Mouse (Mus musculus): ENCODE results near the gene Bcl2l13.

- TF ChIP-seq POLR2A (IDR thresholded peaks at IDR 0.05; ENCODE audit: control insufficient read depth in 1 of 2, insufficient read depth in 1 of 2, low read depth in 1 of 2, low read length in 2 of 2, poor library complexity in 1 of 2) (no peak), USF1 (IDR thresholded peaks at IDR 0.05; ENCODE audit: low read depth, low read length) (no peak), MAX (IDR thresholded peaks at IDR 0.05; ENCODE audit: low read length) (no peak), HCFC1 (IDR thresholded peaks at IDR 0.05; ENCODE audit: low read depth, low read length) (no peak)
These were observed 96.6 kb downstream of the Bcl2l13 start for GRCm38 (mm10) chr6:120932597-120932996.

All from MEL (cell line).